Mouse (Mus musculus): ENCODE results near the gene Kcnd2. TPM values are rescaled to one million over a fixed set of nuclear protein-coding genes. Genes with fewer than 3 reads are reported as not detected.
"Not testable (repeated sequence)": the region's sequence is repeated elsewhere in the genome, so short reads cannot be mapped to it uniquely, and the experiment has no call there.

Kcnd2 gene
- polyA plus RNA-seq, 1 experiment from 2014 or later: 38.5 TPM

DNA sequence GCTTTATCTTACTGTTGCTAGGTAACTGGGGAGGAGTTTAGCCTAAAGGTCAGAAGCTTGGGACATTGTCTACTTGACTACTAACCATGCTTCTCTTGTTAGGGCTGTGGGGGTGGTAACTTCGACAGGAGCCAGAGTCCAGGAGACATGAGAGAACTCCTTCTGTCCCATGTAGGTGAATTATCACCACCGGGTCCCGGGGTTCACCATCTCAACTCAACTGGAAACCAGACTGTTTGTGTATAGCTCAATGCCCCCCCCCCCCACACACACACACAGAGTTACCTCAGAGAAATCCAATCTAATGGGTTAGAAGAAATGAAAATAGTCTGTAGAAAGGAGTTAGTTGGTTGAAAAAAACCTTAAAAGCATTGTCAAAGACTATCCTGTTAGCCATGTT lies 170.0 kb downstream of the Kcnd2 start:
- WGBS: 44% methylated on average over 3 of the region's 3 CpGs
- not testable (repeated sequence) for ATAC-seq (ENCODE audit: low read depth); H3K27me3 ChIP-seq (ENCODE audit: control insufficient read depth, insufficient read depth, low read length); H3K9ac ChIP-seq (replicated peaks; ENCODE audit: low read depth, low read length); H3K4me2 ChIP-seq (ENCODE audit: low read depth, low read length); H3K9me3 ChIP-seq (ENCODE audit: control insufficient read depth, low read length); H3K4me1 ChIP-seq (ENCODE audit: control insufficient read depth, insufficient read depth, low read length); H3K27ac ChIP-seq (ENCODE audit: low read depth, low read length); H3K36me3 ChIP-seq (ENCODE audit: control insufficient read depth, insufficient read depth, low read length); H3K4me3 ChIP-seq (ENCODE audit: low read depth, low read length)

DNA sequence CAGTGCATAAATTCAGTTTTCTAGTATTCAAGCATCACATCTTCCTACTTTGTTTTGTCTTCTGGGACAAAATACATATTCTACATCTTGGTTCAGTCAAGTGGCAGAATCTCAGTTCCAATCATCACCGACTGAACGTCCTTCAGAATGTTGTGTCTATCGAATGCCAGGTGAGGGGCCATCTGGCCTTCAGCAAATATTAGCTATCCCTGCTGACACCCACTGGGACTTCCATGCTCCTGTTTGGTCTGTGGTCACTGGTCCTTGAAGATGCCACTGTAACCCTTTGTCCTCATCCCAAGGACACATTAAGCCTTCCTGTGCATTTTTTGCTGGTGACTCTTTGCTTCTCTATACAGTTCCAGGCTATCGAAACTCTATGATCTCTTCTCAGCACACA lies 176.5 kb downstream of the Kcnd2 start:
- 93% methylated on average over 4 of the region's 4 CpGs for WGBS

DNA sequence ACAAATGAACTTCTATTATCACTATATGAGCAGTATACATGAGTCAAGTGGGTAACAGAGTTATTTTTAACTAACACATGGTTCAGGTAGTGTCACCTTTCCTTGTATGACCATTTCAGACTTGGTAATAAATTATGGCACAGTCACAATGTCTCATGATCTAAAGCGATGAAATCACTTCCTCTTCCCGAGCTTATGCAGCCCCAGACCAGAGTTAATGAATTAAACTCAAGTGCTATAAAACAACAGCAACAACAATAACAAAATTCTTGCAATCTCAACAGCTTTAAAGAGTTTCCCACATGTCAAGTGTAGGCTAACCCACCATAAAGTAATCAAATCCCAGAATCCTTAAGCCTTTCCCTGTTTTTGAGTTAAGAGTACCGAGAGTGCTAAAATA lies 198.4 kb downstream of the Kcnd2 start:
- no peak overlapping the region for H3K4me2 ChIP-seq (ENCODE audit: low read depth, low read length)
- 87% methylated on average over 3 of the region's 3 CpGs for WGBS
- no peak overlapping the region for H3K4me3 ChIP-seq (ENCODE audit: low read depth, low read length)
- H3K9ac ChIP-seq (replicated peaks; ENCODE audit: low read depth, low read length): no peak overlapping the region
- no peaks in the 10 kb centered on the region for H3K9me3 ChIP-seq (ENCODE audit: control insufficient read depth, low read length)
- H3K36me3 ChIP-seq (ENCODE audit: control insufficient read depth, insufficient read depth, low read length): no peaks in the 10 kb centered on the region
- H3K4me1 ChIP-seq (ENCODE audit: control insufficient read depth, insufficient read depth, low read length): no peaks in the 10 kb centered on the region
- H3K27ac ChIP-seq (ENCODE audit: low read depth, low read length): no peak overlapping the region
- ATAC-seq (ENCODE audit: low read depth): no peak
- no peaks in the 10 kb centered on the region for H3K27me3 ChIP-seq (ENCODE audit: control insufficient read depth, insufficient read depth, low read length)

More for the DNA sequence above, 176.5 kb downstream of the Kcnd2 start:
- Histone ChIP-seq H3K9ac (replicated peaks; ENCODE audit: low read depth, low read length) (no peak overlapping the region), H3K4me1 (ENCODE audit: control insufficient read depth, insufficient read depth, low read length) (no peaks in the 10 kb centered on the region), H3K4me2 (ENCODE audit: low read depth, low read length) (no peak overlapping the region), H3K27me3 (ENCODE audit: control insufficient read depth, insufficient read depth, low read length) (no peaks in the 10 kb centered on the region), H3K4me3 (ENCODE audit: low read depth, low read length) (no peak overlapping the region), H3K36me3 (ENCODE audit: control insufficient read depth, insufficient read depth, low read length) (no peaks in the 10 kb centered on the region), H3K27ac (ENCODE audit: low read depth, low read length) (no peak overlapping the region), H3K9me3 (ENCODE audit: control insufficient read depth, low read length) (no peaks in the 10 kb centered on the region)
- no peak for ATAC-seq (ENCODE audit: low read depth)

DNA sequence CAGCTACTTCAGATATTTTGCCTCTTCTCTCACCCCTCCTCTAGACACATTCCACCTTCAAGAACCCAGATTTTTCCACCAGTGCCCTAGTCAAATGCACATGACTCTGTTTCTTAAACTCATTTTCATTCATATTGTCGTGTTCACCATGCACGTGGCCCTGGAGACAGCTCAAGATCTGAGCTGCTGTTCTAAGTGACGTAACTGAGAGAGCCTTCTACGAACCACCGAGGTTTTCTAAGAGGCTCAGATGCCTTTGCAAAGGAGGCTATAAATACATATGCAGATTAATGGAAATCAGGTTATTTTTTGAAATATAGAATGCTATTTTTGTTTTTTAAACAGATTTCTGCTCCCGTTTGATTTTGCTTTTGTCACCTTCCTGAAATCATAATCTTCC lies 202.9 kb downstream of the Kcnd2 start:
- Histone ChIP-seq H3K4me3 (ENCODE audit: low read depth, low read length) (no peak overlapping the region), H3K9me3 (ENCODE audit: control insufficient read depth, low read length) (no peaks in the 10 kb centered on the region), H3K4me1 (ENCODE audit: control insufficient read depth, insufficient read depth, low read length) (no peaks in the 10 kb centered on the region), H3K27me3 (ENCODE audit: control insufficient read depth, insufficient read depth, low read length) (no peaks in the 10 kb centered on the region), H3K27ac (ENCODE audit: low read depth, low read length) (no peak overlapping the region), H3K9ac (replicated peaks; ENCODE audit: low read depth, low read length) (no peak overlapping the region), H3K4me2 (ENCODE audit: low read depth, low read length) (no peak overlapping the region), H3K36me3 (ENCODE audit: control insufficient read depth, insufficient read depth, low read length) (no peaks in the 10 kb centered on the region)
- ATAC-seq (ENCODE audit: low read depth): no peak
- 74% methylated on average over 6 of the region's 6 CpGs for WGBS

DNA sequence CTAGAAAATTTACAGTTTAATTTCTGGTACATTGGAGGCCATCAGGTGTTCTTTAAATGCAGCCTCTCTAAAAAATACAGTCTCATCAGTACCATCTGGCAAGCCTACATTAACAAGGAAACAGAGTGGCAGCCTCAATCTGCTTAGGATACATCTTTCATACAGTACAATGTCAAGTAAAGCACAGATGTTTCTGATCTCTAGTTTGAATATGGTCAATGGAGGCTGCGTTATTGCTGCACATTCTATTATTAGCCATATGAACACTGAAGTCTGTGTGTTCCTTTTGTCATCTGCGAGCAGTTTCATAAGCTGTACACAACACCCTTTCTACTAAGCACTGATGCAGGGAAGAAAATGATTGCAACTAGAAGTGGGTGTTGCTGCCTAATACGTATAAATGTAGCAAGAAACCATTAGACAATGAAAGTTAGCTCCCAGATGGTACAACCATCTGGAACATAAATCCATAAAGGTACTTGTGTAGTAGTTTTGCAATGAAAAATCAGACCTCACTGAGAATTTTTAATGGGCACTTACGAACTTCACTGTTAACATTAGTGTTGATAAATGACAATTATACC lies 209.0 kb downstream of the Kcnd2 start:
- H3K9ac ChIP-seq (replicated peaks; ENCODE audit: low read depth, low read length): no peak overlapping the region
- no peaks in the 10 kb centered on the region for H3K27me3 ChIP-seq (ENCODE audit: control insufficient read depth, insufficient read depth, low read length)
- no peak overlapping the region for H3K4me3 ChIP-seq (ENCODE audit: low read depth, low read length)
- H3K27ac ChIP-seq (ENCODE audit: low read depth, low read length): no peak overlapping the region
- H3K36me3 ChIP-seq (ENCODE audit: control insufficient read depth, insufficient read depth, low read length): no peaks in the 10 kb centered on the region
- H3K4me2 ChIP-seq (ENCODE audit: low read depth, low read length): no peak overlapping the region
- WGBS: 66% methylated on average over 4 of the region's 4 CpGs
- H3K4me1 ChIP-seq (ENCODE audit: control insufficient read depth, insufficient read depth, low read length): no peaks in the 10 kb centered on the region
- no peak for ATAC-seq (ENCODE audit: low read depth)
- no peaks in the 10 kb centered on the region for H3K9me3 ChIP-seq (ENCODE audit: control insufficient read depth, low read length)

DNA sequence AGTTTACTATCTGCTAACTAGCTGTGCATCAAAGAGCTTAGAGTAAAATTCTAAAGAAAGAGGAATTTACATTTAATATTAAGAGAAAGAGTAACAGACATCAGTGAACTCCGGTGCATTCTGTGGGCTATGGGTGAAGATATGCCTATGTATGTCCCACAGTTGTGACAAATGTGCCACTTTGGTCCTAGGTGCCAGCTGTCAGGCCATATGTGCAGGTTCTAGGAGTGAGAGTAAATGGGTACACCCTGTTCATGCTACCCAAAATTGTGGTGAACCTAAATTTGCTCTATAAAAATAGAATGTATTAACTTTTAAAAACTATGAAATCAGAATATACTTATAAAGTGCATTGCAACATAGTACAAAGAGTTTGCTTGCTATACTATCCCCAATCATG lies 215.8 kb downstream of the Kcnd2 start:
- 97% methylated on average over 1 of the region's 1 CpGs for WGBS

DNA sequence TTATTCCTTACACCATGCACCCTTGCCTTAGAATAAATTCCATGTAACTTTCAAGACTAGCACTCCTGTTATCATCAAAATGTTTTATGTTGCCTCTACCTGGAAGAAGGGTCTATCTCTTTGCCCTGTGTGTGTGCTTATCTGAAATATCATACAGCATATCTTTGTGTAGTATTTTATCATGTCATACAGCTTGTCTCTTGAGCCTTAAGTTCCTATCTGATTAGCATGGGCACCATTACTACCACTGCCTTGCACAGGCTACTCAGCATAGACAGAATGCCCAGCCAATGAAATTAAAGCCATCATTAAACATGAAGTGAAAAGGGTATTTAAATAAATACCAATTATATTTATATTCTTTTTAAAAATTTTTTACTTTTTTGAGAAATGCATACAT lies 249.4 kb downstream of the Kcnd2 start:
- Histone ChIP-seq H3K9me3 (ENCODE audit: control insufficient read depth, low read length) (no peaks in the 10 kb centered on the region), H3K4me3 (ENCODE audit: low read depth, low read length) (no peak overlapping the region), H3K4me1 (ENCODE audit: control insufficient read depth, insufficient read depth, low read length) (no peaks in the 10 kb centered on the region), H3K27me3 (ENCODE audit: control insufficient read depth, insufficient read depth, low read length) (no peaks in the 10 kb centered on the region), H3K27ac (ENCODE audit: low read depth, low read length) (no peak overlapping the region), H3K4me2 (ENCODE audit: low read depth, low read length) (no peak overlapping the region), H3K36me3 (ENCODE audit: control insufficient read depth, insufficient read depth, low read length) (no peaks in the 10 kb centered on the region), H3K9ac (replicated peaks; ENCODE audit: low read depth, low read length) (no peak overlapping the region)
- ATAC-seq (ENCODE audit: low read depth): no peak

More for the DNA sequence above, 215.8 kb downstream of the Kcnd2 start:
- no peak overlapping the region for H3K4me2 ChIP-seq (ENCODE audit: low read depth, low read length)
- H3K9ac ChIP-seq (replicated peaks; ENCODE audit: low read depth, low read length): no peak overlapping the region
- no peaks in the 10 kb centered on the region for H3K9me3 ChIP-seq (ENCODE audit: control insufficient read depth, low read length)
- H3K27me3 ChIP-seq (ENCODE audit: control insufficient read depth, insufficient read depth, low read length): no peaks in the 10 kb centered on the region
- ATAC-seq (ENCODE audit: low read depth): no peak
- no peak overlapping the region for H3K4me3 ChIP-seq (ENCODE audit: low read depth, low read length)
- H3K4me1 ChIP-seq (ENCODE audit: control insufficient read depth, insufficient read depth, low read length): no peaks in the 10 kb centered on the region
- no peak overlapping the region for H3K27ac ChIP-seq (ENCODE audit: low read depth, low read length)
- no peaks in the 10 kb centered on the region for H3K36me3 ChIP-seq (ENCODE audit: control insufficient read depth, insufficient read depth, low read length)

DNA sequence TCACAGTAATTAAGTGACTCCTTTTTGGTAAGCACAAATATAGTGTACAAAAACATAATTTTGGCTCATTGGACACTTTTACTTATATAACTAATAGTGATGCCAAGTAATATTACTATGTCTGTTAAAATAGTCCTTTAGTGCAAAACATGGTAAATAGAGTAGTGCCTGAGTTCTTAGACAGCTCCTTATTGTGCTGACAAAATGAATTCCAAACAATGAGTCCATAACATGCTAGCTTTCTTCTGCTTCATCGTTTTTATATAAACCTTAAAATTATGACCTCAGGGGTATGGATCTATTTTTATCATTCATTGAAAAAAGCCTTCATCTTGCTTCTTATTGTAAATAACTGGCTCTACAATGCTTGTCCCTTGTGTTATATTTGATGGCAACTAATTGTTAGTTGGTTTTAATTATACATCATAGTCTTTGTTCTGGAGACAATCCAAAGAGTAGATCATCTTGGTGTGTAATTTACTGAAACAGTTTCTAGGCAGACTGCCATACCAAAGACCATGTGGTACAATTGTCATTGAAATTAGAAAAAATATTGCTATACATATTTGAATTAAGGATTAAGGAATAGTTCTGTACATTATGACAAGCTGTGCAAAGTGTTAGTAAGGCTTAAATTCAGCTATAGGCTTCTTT lies 256.7 kb downstream of the Kcnd2 start:
- 63% methylated on average over 1 of the region's 1 CpGs for WGBS
- Histone ChIP-seq H3K36me3 (ENCODE audit: control insufficient read depth, insufficient read depth, low read length) (no peaks in the 10 kb centered on the region), H3K9me3 (ENCODE audit: control insufficient read depth, low read length) (no peaks in the 10 kb centered on the region), H3K9ac (replicated peaks; ENCODE audit: low read depth, low read length) (no peak overlapping the region), H3K27ac (ENCODE audit: low read depth, low read length) (no peak overlapping the region), H3K4me2 (ENCODE audit: low read depth, low read length) (no peak overlapping the region), H3K4me1 (ENCODE audit: control insufficient read depth, insufficient read depth, low read length) (no peaks in the 10 kb centered on the region), H3K27me3 (ENCODE audit: control insufficient read depth, insufficient read depth, low read length) (no peaks in the 10 kb centered on the region), H3K4me3 (ENCODE audit: low read depth, low read length) (no peak overlapping the region)
- peak; percentile 31; the same call in 1 of the 2 replicates for ATAC-seq (ENCODE audit: low read depth)

DNA sequence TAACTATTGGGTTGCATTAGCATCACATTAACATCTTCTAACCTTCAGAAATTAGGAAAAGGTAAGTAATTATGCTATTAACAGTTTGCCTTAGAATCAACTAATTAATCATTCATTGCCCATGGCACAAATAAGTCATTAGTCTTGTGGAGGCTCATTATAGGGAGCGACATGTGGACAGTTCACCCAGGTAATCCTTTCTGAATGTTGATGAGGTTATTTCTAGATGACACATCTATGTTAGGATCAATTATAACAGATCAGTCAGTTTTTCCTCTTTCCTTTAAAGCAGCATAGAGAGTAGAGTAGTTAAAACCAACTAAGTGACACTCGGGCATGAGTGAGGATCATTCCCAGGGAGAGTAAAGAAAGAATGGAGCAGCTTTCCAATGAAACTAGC lies 267.4 kb downstream of the Kcnd2 start:
- no peak for ATAC-seq (ENCODE audit: low read depth)
- Histone ChIP-seq H3K27ac (ENCODE audit: low read depth, low read length) (no peak overlapping the region), H3K4me3 (ENCODE audit: low read depth, low read length) (no peak overlapping the region), H3K27me3 (ENCODE audit: control insufficient read depth, insufficient read depth, low read length) (no peaks in the 10 kb centered on the region), H3K4me1 (ENCODE audit: control insufficient read depth, insufficient read depth, low read length) (no peaks in the 10 kb centered on the region), H3K9ac (replicated peaks; ENCODE audit: low read depth, low read length) (no peak overlapping the region), H3K36me3 (ENCODE audit: control insufficient read depth, insufficient read depth, low read length) (no peaks in the 10 kb centered on the region), H3K4me2 (ENCODE audit: low read depth, low read length) (no peak overlapping the region), H3K9me3 (ENCODE audit: control insufficient read depth, low read length) (no peaks in the 10 kb centered on the region)
- WGBS: 78% methylated on average over 2 of the region's 2 CpGs

Data from neural tube, embryonic 14.5 days (tissue).